Mouse (Mus musculus) midbrain, embryonic 14.5 days (tissue): Measurements from ENCODE around the gene Ubr3. TPM values are rescaled to one million over a fixed set of nuclear protein-coding genes. Genes with fewer than 3 reads are reported as not detected.
"Not testable (repeated sequence)": the region's sequence is repeated elsewhere in the genome, so short reads cannot be mapped to it uniquely, and the experiment has no call there.

ENCODE experiments used
- ATAC-seq: fragments of 200-750 bp; cut with Nextera tagmentation; 2 replicates; pipeline ENCODE4 v1.8.0; 2017; ENCODE audit warnings: moderate number of reproducible peaks, moderate library complexity; ENCODE audit not compliant: low FRiP score, low TSS enrichment
- DNase-seq: peaks from one replicate; pipeline ENCODE4 v3.0.0-alpha.2; 2015
- H3K27ac ChIP-seq: fragments of 300-500 bp; sonication (generic); replicated peaks from 2 replicates; pipeline ENCODE4 v1.5.1; 2014; ENCODE audit warnings: mild to moderate bottlenecking, low read depth, low read length, moderate library complexity
- H3K27me3 ChIP-seq: fragments of 300-500 bp; sonication (generic); 2 replicates; pipeline ENCODE4 v1.6.1; 2014; ENCODE audit warnings: low read length, control low read depth, mixed read lengths; ENCODE audit not compliant: control insufficient read depth, insufficient read depth
- H3K36me3 ChIP-seq: fragments of 300-500 bp; sonication (generic); 2 replicates; pipeline ENCODE4 v1.6.1; 2014; ENCODE audit warnings: low read length, control low read depth; ENCODE audit not compliant: control insufficient read depth, insufficient read depth
- H3K4me1 ChIP-seq: fragments of 300-500 bp; sonication (generic); 2 replicates; pipeline ENCODE4 v1.6.1; 2014; ENCODE audit warnings: mild to moderate bottlenecking, antibody characterized with exemption, low read length, control low read depth; ENCODE audit not compliant: control insufficient read depth, insufficient read depth
- H3K4me2 ChIP-seq: fragments of 300-500 bp; sonication (generic); 2 replicates; pipeline ENCODE4 v1.6.1; 2014; ENCODE audit warnings: mild to moderate bottlenecking, low read length, moderate library complexity
- H3K4me3 ChIP-seq: fragments of 300-500 bp; sonication (generic); replicated peaks from 2 replicates; pipeline ENCODE4 v1.5.1; 2014; ENCODE audit warnings: low read depth, low read length
- H3K9ac ChIP-seq: fragments of 300-500 bp; sonication (generic); replicated peaks from 2 replicates; pipeline ENCODE4 v1.6.1; 2014; ENCODE audit warnings: mild to moderate bottlenecking, low read length, moderate library complexity
- H3K9me3 ChIP-seq: fragments of 300-500 bp; sonication (generic); 2 replicates; pipeline ENCODE4 v1.6.1; 2016; ENCODE audit warnings: low read length, control low read depth, mixed read lengths; ENCODE audit not compliant: control insufficient read depth
- WGBS: fragments of 180-500 bp; shearing (Covaris S2); extraction: QIAGEN DNeasy Blood & Tissue Kit; methylation state at CpG from one replicate; pipeline ENCODE4 v1.1.7; 2014; 5-methylcytosine and 5-hydroxymethylcytosine counted together
- polyA plus RNA-seq: library from polyadenylated mRNA; unstranded; fragments of >200 nt; fragmentation: Nextera tagmentation; extraction: Ambion mirVana; gene quantifications from 2 replicates; pipeline ENCODE4 v1.2.1, GENCODE M21; 2014

Gene Ubr3
- polyA plus RNA-seq, 1 experiment from 2014 or later = 26.9 TPM

DNA sequence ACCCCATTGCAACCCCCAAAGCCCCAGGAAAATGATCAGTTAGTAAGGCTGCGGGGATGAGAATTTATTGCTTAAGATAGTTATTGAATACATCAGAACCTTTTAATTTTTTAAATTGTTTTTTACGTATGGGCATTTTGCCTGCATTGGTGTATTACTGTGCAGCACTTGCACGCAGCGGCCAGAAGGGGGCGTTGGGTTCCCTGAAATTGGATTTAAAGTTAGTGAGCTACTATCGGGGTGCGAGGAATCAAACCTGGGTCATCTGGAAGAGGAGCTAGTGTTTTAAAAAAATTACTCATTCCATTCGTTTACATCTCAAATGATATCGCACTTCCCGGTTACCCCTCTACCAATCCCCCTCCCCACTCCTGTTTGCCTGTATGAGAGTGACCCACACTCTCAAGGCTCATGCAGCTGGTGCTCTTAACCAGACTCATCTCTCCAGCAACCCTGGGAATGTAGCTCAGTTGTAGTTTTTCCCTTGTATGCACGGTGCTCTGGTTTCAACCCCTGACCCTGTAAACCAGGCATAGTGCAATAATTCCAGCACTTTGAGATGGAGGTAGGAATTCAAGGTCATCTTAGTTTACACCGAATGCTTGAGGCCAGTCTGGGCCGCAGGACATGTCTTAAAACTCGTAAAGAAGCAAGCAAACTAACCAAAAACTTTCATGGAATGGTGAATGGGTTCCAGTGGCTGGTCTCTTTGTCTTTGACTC, 1.4 kb upstream of the Ubr3 start:
- H3K9ac ChIP-seq = no peak overlapping the region
- no peak for ATAC-seq
- no peak overlapping the region for H3K27ac ChIP-seq
- no peak for DNase-seq
- no peaks in the 10 kb centered on the region for H3K27me3 ChIP-seq
- H3K36me3 ChIP-seq = no peaks in the 10 kb centered on the region
- H3K9me3 ChIP-seq = no peaks in the 10 kb centered on the region
- no peak overlapping the region for H3K4me3 ChIP-seq
- peaks cover 10% of the 10 kb centered on the region; the same call in 1 of the 2 replicates for H3K4me1 ChIP-seq
- H3K4me2 ChIP-seq = no peak overlapping the region
- WGBS = 59% methylated on average over 14 of the region's 14 CpGs

- Histone ChIP-seq H3K9ac (no peak overlapping the region), H3K27me3 (no peaks in the 10 kb centered on the region), H3K4me1 (peaks cover 10% of the 10 kb centered on the region; the same call in 1 of the 2 replicates), H3K9me3 (no peaks in the 10 kb centered on the region), H3K36me3 (peaks cover 1% of the 10 kb centered on the region; the same call in 1 of the 2 replicates), H3K27ac (no peak overlapping the region), H3K4me2 (no peak overlapping the region), H3K4me3 (no peak overlapping the region)
- WGBS = 94% methylated on average over 4 of the region's 4 CpGs
- no peak for ATAC-seq
- no peak for DNase-seq
Observed at GRCm38 (mm10) chr2:69896224-69896581, 843 bp upstream of the Ubr3 start.

DNA sequence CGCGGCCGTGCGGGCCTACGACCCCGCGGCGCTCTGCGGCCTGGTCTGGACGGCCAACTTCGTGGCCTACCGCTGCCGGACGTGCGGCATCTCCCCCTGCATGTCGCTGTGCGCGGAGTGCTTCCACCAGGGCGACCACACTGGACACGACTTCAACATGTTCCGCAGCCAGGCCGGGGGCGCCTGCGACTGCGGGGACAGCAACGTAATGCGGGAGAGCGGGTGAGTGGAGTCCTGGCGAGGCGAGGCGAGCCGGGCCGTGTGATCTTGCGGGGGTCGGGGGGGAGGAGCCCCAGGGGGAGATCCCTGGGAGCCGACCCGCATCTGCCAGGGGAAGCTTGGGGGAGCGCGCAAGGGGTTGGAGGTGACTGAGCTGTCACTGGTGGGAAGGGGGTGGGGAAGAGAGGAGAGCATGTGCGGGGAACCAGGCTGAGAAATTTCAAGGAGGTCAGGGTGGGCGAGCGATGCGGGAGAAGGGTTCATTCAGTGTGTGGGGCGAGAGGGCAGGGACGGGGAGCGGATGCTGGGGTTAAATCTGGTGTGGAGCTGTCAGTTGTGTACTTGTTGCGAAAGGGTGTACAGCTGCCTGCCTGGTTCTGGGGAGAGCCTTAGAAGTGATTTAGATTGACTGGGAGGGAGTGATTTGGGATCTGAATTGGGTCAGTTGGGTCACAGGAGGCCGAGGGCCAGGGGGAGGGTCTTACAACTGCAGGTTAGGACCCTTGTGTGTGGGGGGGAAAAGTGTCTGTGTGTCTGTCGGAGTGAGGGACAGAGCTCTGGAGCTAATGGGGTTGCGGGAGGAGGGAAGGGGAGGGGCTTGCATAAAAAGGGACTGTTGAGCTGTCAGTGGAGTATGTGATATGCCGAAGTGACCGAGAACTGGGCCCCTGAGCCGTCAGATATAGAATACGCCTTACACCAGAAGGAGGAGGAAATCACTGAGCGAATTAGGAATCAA, 851 bp downstream of the Ubr3 start:
- DNase-seq (peak; percentile 64), ATAC-seq (peak; percentile 62)
- Histone ChIP-seq H3K9ac (peak overlapping the region; percentile 99), H3K4me2 (peak overlapping the region; percentile 63), H3K27ac (peak overlapping the region; percentile 93), H3K4me3 (peak overlapping the region; percentile 98), H3K27me3 (no peaks in the 10 kb centered on the region), H3K36me3 (peaks cover 8% of the 10 kb centered on the region), H3K4me1 (peaks cover 10% of the 10 kb centered on the region; the same call in 1 of the 2 replicates), H3K9me3 (no peaks in the 10 kb centered on the region)
- WGBS = under 1% methylated on average over 55 of the region's 55 CpGs

DNA sequence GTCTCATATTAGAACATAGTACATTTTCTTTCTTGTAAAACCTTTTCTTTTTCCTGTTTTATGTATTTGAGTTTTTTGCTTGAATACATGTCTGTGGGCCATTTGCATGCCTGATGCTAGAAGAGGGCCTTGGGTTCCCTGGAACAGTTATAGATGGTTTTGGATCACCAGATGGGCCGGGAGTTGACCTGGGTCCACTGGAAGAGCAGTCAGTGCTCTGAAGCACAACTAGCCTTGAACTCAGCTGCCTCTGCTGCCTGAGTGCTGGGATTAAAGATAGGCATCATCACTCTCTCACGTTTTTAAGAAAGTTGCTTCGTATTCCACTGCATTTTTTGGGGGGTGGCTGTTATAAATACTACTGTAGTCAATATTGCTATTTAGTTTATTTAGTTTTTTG, 6.5 kb downstream of the Ubr3 start:
- peaks cover 8% of the 10 kb centered on the region for H3K36me3 ChIP-seq
- 97% methylated on average over 3 of the region's 3 CpGs for WGBS
- no peaks in the 10 kb centered on the region for H3K27me3 ChIP-seq
- no peak overlapping the region for H3K9ac ChIP-seq
- H3K4me2 ChIP-seq = no peak overlapping the region
- no peak for ATAC-seq
- no peak overlapping the region for H3K4me3 ChIP-seq
- peaks cover 9% of the 10 kb centered on the region; the same call in 1 of the 2 replicates for H3K4me1 ChIP-seq
- no peaks in the 10 kb centered on the region for H3K9me3 ChIP-seq
- no peak overlapping the region for H3K27ac ChIP-seq
- no peak for DNase-seq

DNA sequence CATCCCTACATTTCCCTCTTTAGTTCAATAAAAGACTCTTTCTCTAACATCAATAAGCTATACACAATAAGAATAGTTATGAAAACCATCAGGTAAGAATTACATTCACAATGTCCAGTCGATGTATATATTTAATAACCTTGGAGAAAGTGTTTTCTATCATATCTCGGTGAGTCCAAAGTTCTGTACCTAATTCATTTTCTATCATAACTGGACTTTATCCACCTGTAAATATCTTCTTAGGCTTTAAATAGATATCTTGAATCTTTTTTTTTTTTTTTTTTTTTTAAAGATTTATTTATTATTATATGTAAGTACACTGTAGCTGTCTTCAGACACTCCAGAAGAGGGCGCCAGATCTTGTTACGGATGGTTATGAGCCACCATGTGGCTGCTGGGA, 10.3 kb downstream of the Ubr3 start:
- H3K4me2 ChIP-seq, H3K4me1 ChIP-seq, H3K27ac ChIP-seq, DNase-seq, H3K9me3 ChIP-seq, H3K9ac ChIP-seq, ATAC-seq, H3K4me3 ChIP-seq, H3K27me3 ChIP-seq, H3K36me3 ChIP-seq: not testable (repeated sequence)
- WGBS = 90% methylated on average over 4 of the region's 4 CpGs

DNA sequence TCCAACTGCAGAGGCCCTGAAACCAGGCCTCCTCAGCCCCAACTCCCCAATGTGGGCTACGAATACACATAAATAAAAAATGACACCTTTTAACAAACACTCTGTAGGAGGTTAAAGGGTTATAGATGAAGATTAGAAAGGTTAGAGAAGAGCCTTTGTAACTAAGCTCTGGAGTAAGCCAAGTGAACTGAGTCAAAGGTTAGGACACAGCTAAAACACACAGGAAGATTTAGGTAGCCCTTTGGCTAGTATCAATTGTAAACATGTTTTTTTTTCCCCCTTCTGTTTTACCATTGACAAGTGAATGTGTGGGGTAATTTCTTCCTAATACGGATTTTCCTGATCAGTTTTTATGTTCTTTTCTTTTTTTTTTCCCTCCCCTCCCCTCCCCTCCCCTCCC, 15.8 kb downstream of the Ubr3 start:
- Histone ChIP-seq H3K27me3 (no peaks in the 10 kb centered on the region), H3K9me3 (no peaks in the 10 kb centered on the region), H3K4me3 (no peak overlapping the region), H3K27ac (no peak overlapping the region), H3K36me3 (peaks cover 12% of the 10 kb centered on the region), H3K4me1 (no peaks in the 10 kb centered on the region), H3K4me2 (no peak overlapping the region), H3K9ac (no peak overlapping the region)
- 44% methylated on average over 2 of the region's 2 CpGs for WGBS
- DNase-seq (no peak), ATAC-seq (no peak)

- no peak overlapping the region for H3K4me3 ChIP-seq
- ATAC-seq (no peak), DNase-seq (no peak)
- no peaks in the 10 kb centered on the region for H3K27me3 ChIP-seq
- no peaks in the 10 kb centered on the region for H3K4me1 ChIP-seq
- peaks cover 34% of the 10 kb centered on the region for H3K36me3 ChIP-seq
- no peak overlapping the region for H3K9ac ChIP-seq
- no peaks in the 10 kb centered on the region for H3K9me3 ChIP-seq
- H3K4me2 ChIP-seq = no peak overlapping the region
- H3K27ac ChIP-seq = no peak overlapping the region
- 95% methylated on average over 3 of the region's 3 CpGs for whole genome bisulfite sequencing
Observed at GRCm38 (mm10) chr2:69917301-69917700, 20.3 kb downstream of the Ubr3 start.

DNA sequence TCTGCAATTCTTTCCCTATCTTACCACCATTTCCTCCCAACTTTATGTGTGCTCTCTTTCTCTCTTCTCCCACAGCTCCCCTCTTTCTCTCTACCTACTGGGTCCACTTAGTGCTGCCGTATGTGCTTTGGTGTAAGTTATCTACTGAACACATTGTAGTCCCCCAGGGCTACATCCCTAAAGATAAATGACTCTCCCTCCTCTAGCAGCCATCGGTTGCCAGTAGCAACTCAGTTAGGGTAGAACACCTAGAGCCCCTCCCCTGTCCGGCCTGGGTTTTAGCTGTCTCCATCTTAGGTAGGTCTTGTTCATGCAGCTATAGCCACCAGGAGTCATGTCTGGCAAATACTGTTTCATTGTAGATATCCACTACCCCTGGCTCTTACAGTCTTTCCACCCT, 27.9 kb downstream of the Ubr3 start:
- H3K4me2 ChIP-seq = no peak overlapping the region
- 90% methylated on average over 3 of the region's 3 CpGs for WGBS
- H3K9ac ChIP-seq = no peak overlapping the region
- H3K4me1 ChIP-seq = no peaks in the 10 kb centered on the region
- H3K4me3 ChIP-seq = no peak overlapping the region
- no peak overlapping the region for H3K27ac ChIP-seq
- H3K36me3 ChIP-seq = peaks cover 35% of the 10 kb centered on the region
- no peaks in the 10 kb centered on the region for H3K9me3 ChIP-seq
- no peak for ATAC-seq
- no peak for DNase-seq
- no peaks in the 10 kb centered on the region for H3K27me3 ChIP-seq
